Mouse (Mus musculus) liver, postnatal 0 days (tissue): ENCODE data around the gene Cnih4.
A peak's percentile ranks its signal among the peaks of the same experiment; 100 is the strongest.

Source experiments
- CTCF ChIP-seq: sonication (generic); IDR thresholded peaks from 2 replicates; pipeline ENCODE4 v1.5.1; 2016; ENCODE audit warnings: antibody characterized with exemption, low read depth
- EP300 ChIP-seq: IDR thresholded peaks from 2 replicates; pipeline ENCODE4 v1.6.1; 2016; ENCODE audit warnings: antibody characterized with exemption, low read depth, mild to moderate bottlenecking

- TF ChIP-seq CTCF (peak; percentile 60), EP300 (no peak)
Observed at GRCm38 (mm10) chr1:181149373-181150017, 5.0 kb downstream of the Cnih4 start.
